Mouse (Mus musculus) E14TG2a.4 (cell line): ENCODE measurements around the gene Adora2a.

Experiments used
- CTCF ChIP-seq: conservative IDR thresholded peaks from 2 replicates; pipeline ENCODE4 v1.5.1; 2014; ENCODE audit warnings: low read length
- NANOG ChIP-seq: IDR thresholded peaks from 2 replicates; pipeline ENCODE4 v1.6.1; 2014; ENCODE audit warnings: borderline replicate concordance, low read length, mixed read lengths

DNA sequence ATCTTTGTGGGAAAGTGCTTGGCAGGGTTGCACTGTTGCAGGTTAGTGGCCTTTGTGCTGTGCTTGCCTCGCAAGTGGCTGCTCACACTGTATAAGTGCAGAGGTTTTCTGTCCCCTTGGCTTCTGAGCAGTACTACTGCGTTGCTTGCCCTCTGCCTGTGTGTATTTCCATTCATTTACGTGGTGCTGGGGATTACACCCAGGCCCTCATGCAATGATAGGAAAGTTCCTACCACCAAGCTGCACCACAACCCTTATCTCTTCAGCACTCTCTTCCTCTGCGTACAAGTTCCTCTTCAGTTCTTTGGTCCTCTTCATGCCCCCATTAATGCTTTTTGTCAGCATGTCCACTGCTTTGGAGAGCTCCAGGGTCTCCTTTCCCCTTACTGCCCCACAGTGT lies 14.7 kb upstream of the Adora2a start:
- TF ChIP-seq CTCF (no peak), NANOG (no peak)
